Mouse (Mus musculus) intestine, postnatal 0 days (tissue): ENCODE measurements around the gene Pou2f2. TPM values are rescaled to one million over a fixed set of nuclear protein-coding genes. Genes with fewer than 3 reads are reported as not detected.
A peak's percentile ranks its signal among the peaks of the same experiment; 100 is the strongest.

Source experiments
- ATAC-seq: fragments of 200-750 bp; cut with Nextera tagmentation; 2 replicates; pipeline ENCODE4 v1.8.0; 2017; ENCODE audit warnings: mild to moderate bottlenecking, moderate TSS enrichment, moderate library complexity
- H3K27ac ChIP-seq: fragments of 300-500 bp; sonication (generic); 2 replicates; pipeline ENCODE4 v1.5.1; 2014; ENCODE audit warnings: mild to moderate bottlenecking, low read depth, low read length, moderate library complexity
- H3K27me3 ChIP-seq: fragments of 300-500 bp; sonication (generic); replicated peaks from 2 replicates; pipeline ENCODE4 v1.6.1; 2014; ENCODE audit warnings: low read length, mixed read lengths; ENCODE audit not compliant: control insufficient read depth, insufficient read depth
- H3K36me3 ChIP-seq: fragments of 300-500 bp; sonication (generic); 2 replicates; pipeline ENCODE4 v1.6.1; 2014; ENCODE audit warnings: mild to moderate bottlenecking, moderate library complexity; ENCODE audit not compliant: control insufficient read depth, insufficient read depth
- H3K4me1 ChIP-seq: fragments of 300-500 bp; sonication (generic); replicated peaks from 2 replicates; pipeline ENCODE4 v1.6.1; 2014; ENCODE audit warnings: antibody characterized with exemption, low read length, mixed read lengths; ENCODE audit not compliant: control insufficient read depth, insufficient read depth
- H3K4me2 ChIP-seq: fragments of 300-500 bp; sonication (generic); replicated peaks from 2 replicates; pipeline ENCODE4 v1.6.1; 2014; ENCODE audit warnings: low read depth, mild to moderate bottlenecking, moderate library complexity
- H3K4me3 ChIP-seq: fragments of 300-500 bp; sonication (generic); 2 replicates; pipeline ENCODE4 v1.5.1; 2014; ENCODE audit warnings: low read depth, low read length
- H3K9ac ChIP-seq: fragments of 300-500 bp; sonication (generic); 2 replicates; pipeline ENCODE4 v1.6.1; 2014; ENCODE audit warnings: mild to moderate bottlenecking, low read depth, low read length
- H3K9me3 ChIP-seq: fragments of 300-500 bp; sonication (generic); 2 replicates; pipeline ENCODE4 v1.6.1; 2016; ENCODE audit warnings: mixed run types; ENCODE audit not compliant: control insufficient read depth
- CTCF ChIP-seq: sonication (generic); IDR thresholded peaks from 2 replicates; pipeline ENCODE4 v1.5.1; 2016; ENCODE audit warnings: low read depth, mild to moderate bottlenecking, control low read depth, antibody characterized with exemption, moderate library complexity
- WGBS: fragments of 180-500 bp; shearing (Covaris S2); extraction: QIAGEN DNeasy Blood & Tissue Kit; methylation state at CpG from one replicate; pipeline ENCODE4 v1.1.7; 2014; 5-methylcytosine and 5-hydroxymethylcytosine counted together
- polyA plus RNA-seq: library from polyadenylated mRNA; unstranded; fragments of >200 nt; fragmentation: Nextera tagmentation; extraction: Ambion mirVana; gene quantifications from 2 replicates; pipeline ENCODE4 v1.2.1, GENCODE M21; 2015

Pou2f2 gene
- polyA plus RNA-seq, 1 experiment from 2014 or later = 0.53 TPM

DNA sequence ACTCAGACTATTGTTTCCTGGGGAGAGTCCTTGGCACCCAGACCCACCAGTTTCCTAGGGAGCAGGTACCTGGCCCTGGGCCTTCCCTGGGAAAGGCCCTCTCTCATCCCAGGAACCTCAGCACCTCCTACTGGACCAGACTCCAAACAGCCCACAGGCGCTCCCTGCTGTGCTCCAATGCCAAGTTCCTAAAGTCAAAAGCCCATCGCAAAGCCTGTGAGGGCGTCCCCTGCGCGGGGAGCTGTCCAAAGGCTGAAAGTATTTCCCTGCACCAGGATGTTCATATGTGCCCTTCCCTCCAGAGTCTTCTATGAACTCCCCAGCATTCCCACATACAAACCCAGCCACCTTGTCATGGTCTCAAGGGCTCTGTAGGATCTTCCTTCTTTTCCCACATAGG lies 37.8 kb downstream of the Pou2f2 start:
- no peaks in the 10 kb centered on the region for H3K9me3 ChIP-seq
- H3K4me3 ChIP-seq = no peak overlapping the region
- no peak for ATAC-seq
- no peak overlapping the region for H3K27ac ChIP-seq
- no peak for TF ChIP-seq CTCF
- H3K4me1 ChIP-seq = no peaks in the 10 kb centered on the region
- H3K9ac ChIP-seq = no peak overlapping the region
- no peaks in the 10 kb centered on the region for H3K36me3 ChIP-seq
- under 1% methylated on average over 5 of the region's 5 CpGs for WGBS
- H3K4me2 ChIP-seq = no peak overlapping the region
- H3K27me3 ChIP-seq = no peaks in the 10 kb centered on the region

DNA sequence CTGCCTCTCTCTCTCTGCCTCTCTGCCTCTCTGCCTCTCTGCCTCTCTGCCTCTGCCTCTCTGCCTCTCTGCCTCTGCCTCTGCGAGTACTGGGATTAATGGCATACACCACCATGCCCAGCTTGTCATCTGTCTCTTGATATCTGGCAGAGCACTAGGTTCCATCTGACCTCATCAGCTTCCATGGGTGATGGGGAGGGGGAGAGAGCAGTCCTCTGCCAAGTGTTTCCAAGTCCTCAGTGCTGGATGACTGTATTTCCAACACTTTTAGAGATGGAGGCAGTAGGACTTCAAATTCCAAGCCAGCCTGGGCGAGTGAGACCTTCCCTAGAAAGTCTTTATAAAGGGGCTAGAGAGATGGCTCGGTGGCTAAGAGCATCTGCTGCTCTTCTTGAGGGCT lies 42.0 kb downstream of the Pou2f2 start:
- Histone ChIP-seq H3K27me3 (peaks cover 15% of the 10 kb centered on the region), H3K4me2 (no peak overlapping the region), H3K4me1 (no peaks in the 10 kb centered on the region), H3K36me3 (no peaks in the 10 kb centered on the region), H3K27ac (no peak overlapping the region), H3K9me3 (no peaks in the 10 kb centered on the region), H3K9ac (no peak overlapping the region), H3K4me3 (no peak overlapping the region)
- 43% methylated on average over 3 of the region's 3 CpGs for WGBS
- no peak for ATAC-seq
- no peak for TF ChIP-seq CTCF

DNA sequence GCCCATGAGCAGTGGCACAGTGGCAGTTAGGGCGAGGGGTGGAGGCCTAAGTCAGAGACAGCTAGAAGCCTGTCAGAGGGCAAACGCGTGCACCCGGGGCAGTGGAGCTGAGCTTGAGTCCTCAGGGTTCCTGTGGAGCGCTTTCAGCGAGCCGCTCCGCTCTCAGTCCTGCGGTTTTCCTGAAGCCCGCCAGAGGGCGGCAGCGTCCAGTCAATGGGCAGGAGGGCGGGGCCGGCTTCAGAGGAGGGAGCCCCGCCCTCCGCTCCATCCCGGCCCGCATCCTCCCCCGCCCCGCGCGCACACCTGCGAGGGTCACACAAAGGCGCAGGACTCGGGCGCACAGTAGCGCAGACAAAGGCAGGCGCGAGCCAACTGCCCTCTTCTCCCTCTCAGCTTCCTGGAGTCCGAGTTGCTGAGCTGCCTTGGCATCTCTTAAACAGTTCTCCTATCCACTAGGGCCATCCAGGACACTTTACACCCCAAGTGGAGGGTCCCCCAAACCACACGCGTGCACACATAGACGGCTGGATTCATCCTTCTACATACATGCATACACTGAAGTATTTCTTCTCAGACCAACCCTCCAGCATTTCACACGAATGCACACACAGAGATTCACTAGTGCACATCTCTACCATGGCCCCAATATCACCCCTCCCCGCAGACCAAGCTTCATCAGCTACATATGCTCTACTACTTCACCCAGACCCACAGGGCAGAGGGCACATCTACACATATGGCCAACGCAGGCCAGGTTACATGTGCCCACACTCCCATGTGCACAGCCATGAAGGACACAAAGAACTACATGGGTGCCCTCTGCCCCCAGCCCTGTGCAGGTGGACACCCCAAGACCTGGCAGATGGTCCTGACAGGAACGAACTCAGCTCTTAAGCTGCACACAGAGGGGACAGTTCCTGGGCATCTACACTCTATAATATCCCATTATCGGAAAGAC lies 46.2 kb downstream of the Pou2f2 start:
- 9% methylated on average over 37 of the region's 38 CpGs for WGBS
- Histone ChIP-seq H3K4me3 (0 out of 2 replicates have a peak overlapping the region, but pooled peaks have one; percentile 5), H3K4me1 (no peaks in the 10 kb centered on the region), H3K9me3 (no peaks in the 10 kb centered on the region), H3K9ac (no peak overlapping the region), H3K36me3 (no peaks in the 10 kb centered on the region), H3K27me3 (peaks cover 29% of the 10 kb centered on the region), H3K4me2 (0 out of 2 replicates have a peak overlapping the region, but pooled peaks have one; percentile 1), H3K27ac (no peak overlapping the region)
- peak; percentile 59 for ATAC-seq
- TF ChIP-seq CTCF = peak; percentile 91

- no peak for TF ChIP-seq CTCF
- peak overlapping the region; percentile 37; the same call in 1 of the 2 replicates for H3K4me2 ChIP-seq
- peaks cover 29% of the 10 kb centered on the region for H3K27me3 ChIP-seq
- WGBS = 11% methylated on average over 25 of the region's 25 CpGs
- H3K36me3 ChIP-seq = no peaks in the 10 kb centered on the region
- H3K9ac ChIP-seq = no peak overlapping the region
- no peaks in the 10 kb centered on the region for H3K9me3 ChIP-seq
- no peak overlapping the region for H3K27ac ChIP-seq
- H3K4me1 ChIP-seq = no peaks in the 10 kb centered on the region
- ATAC-seq = no peak
- H3K4me3 ChIP-seq = 0 out of 2 replicates have a peak overlapping the region, but pooled peaks have one; percentile 5
Measured at GRCm38 (mm10) chr7:25132318-25132960, 47.1 kb downstream of the Pou2f2 start.

- WGBS = 85% methylated on average over 11 of the region's 11 CpGs
- Histone ChIP-seq H3K9me3 (no peaks in the 10 kb centered on the region), H3K4me3 (no peak overlapping the region), H3K4me1 (no peaks in the 10 kb centered on the region), H3K36me3 (no peaks in the 10 kb centered on the region), H3K27me3 (peaks cover 29% of the 10 kb centered on the region), H3K4me2 (no peak overlapping the region), H3K9ac (no peak overlapping the region), H3K27ac (no peak overlapping the region)
- no peak for TF ChIP-seq CTCF
- no peak for ATAC-seq
Measured at GRCm38 (mm10) chr7:25131247-25131646, 48.3 kb downstream of the Pou2f2 start.

- Histone ChIP-seq H3K36me3 (no peaks in the 10 kb centered on the region), H3K4me3 (no peak overlapping the region), H3K9ac (no peak overlapping the region), H3K4me2 (no peak overlapping the region), H3K4me1 (no peaks in the 10 kb centered on the region), H3K27ac (no peak overlapping the region), H3K27me3 (peaks cover 29% of the 10 kb centered on the region), H3K9me3 (no peaks in the 10 kb centered on the region)
- no peak for ATAC-seq
- WGBS = 83% methylated on average over 11 of the region's 11 CpGs
- TF ChIP-seq CTCF = no peak
Measured at GRCm38 (mm10) chr7:25130565-25130964, 49.0 kb downstream of the Pou2f2 start.
